Mouse (Mus musculus): ENCODE data around the gene Itpk1. TPM values are rescaled to one million over a fixed set of nuclear protein-coding genes. Genes with fewer than 3 reads are reported as not detected.

Itpk1 gene
- polyA plus RNA-seq, 1 experiment from 2014 or later, result 24.0 TPM

DNA sequence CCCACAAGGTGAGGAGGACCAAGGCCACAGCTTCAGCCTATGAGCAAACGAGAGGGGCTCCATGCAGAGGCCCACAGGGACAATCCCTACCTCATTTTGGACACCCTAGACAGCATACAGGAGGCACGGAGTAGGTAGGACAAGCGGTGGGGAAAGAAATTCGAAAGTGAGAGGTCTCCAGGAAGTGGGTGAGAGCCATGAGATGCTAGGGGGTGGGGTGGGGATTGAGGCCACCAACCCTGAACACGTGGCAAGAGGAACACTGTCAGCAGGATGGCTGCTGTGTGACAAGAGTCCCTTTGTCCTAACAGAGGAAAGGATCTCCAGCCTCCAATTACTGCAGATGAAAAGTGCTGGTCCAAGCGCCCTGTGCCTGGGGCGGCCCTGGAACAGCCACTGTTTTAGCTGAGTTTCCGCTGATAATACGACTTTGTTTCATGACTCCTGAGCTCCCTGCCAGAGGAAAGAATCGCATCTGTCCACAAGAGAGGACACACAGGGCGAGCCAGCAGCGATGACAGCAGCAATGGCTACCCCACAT is 82.4 kb downstream of the Itpk1 start:
- WGBS, result 80% methylated on average over 12 of the region's 12 CpGs
- DNase-seq (no peak), ATAC-seq (ENCODE audit: low FRiP score, low TSS enrichment) (no peak)
- Histone ChIP-seq H3K27me3 (ENCODE audit: control insufficient read depth, insufficient read depth, low read length) (no peaks in the 10 kb centered on the region), H3K9me3 (ENCODE audit: control insufficient read depth, low read length) (no peaks in the 10 kb centered on the region), H3K27ac (replicated peaks; ENCODE audit: low read depth, low read length) (no peak overlapping the region), H3K9ac (replicated peaks; ENCODE audit: low read length) (no peak overlapping the region), H3K4me2 (ENCODE audit: low read length) (no peak overlapping the region), H3K36me3 (ENCODE audit: control insufficient read depth, insufficient read depth, low read length) (no peaks in the 10 kb centered on the region), H3K4me3 (replicated peaks; ENCODE audit: low read depth, low read length) (no peak overlapping the region), H3K4me1 (ENCODE audit: control insufficient read depth, insufficient read depth, low read length) (peaks cover 4% of the 10 kb centered on the region; the same call in 1 of the 2 replicates)

DNA sequence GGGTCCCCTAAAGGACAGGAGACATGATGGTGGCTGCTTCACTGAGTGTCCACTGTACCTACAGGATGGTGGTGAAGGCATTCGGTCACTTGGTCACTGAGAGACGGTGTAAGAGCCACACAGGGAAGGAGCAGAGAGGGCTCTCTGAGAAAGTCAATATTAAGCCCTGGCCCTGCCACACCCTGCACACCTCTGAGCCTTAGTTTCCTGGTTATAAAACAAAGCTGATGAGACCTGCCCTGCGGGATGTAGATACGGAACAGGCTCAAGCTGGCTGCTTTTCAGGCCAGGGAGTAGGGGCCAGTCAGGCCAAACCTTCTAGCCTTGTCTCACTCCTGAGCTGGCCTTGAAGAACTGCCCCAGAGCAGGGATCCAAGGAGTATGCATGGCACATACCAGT is 82.9 kb downstream of the Itpk1 start:
- 97% methylated on average over 4 of the region's 4 CpGs for WGBS
- ATAC-seq (ENCODE audit: low FRiP score, low TSS enrichment), result no peak
- no peak overlapping the region for H3K27ac ChIP-seq (replicated peaks; ENCODE audit: low read depth, low read length)
- H3K4me1 ChIP-seq (ENCODE audit: control insufficient read depth, insufficient read depth, low read length), result peaks cover 4% of the 10 kb centered on the region; the same call in 1 of the 2 replicates
- H3K27me3 ChIP-seq (ENCODE audit: control insufficient read depth, insufficient read depth, low read length), result no peaks in the 10 kb centered on the region
- no peak overlapping the region for H3K4me2 ChIP-seq (ENCODE audit: low read length)
- DNase-seq, result no peak
- H3K9ac ChIP-seq (replicated peaks; ENCODE audit: low read length), result no peak overlapping the region
- no peak overlapping the region for H3K4me3 ChIP-seq (replicated peaks; ENCODE audit: low read depth, low read length)
- no peaks in the 10 kb centered on the region for H3K36me3 ChIP-seq (ENCODE audit: control insufficient read depth, insufficient read depth, low read length)
- H3K9me3 ChIP-seq (ENCODE audit: control insufficient read depth, low read length), result no peaks in the 10 kb centered on the region

DNA sequence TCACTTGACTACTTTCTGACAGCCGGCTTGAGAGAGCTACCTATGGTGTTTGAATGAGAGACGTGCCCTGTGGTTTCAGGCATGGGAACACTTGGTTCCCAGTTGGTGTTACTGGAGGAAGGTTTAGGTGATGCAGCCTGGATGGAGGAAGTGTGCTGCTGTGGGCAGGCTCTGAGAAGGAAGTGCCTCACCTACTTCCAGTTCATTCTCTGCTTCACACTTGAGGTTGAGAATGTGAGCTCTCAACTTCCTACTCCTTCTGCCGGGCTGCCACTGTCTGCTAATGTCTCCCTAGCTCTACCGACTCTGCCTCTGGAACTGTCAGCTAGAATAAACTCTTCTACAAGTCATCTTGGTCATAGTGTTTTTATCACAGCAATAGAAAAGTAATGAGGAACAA is 83.5 kb downstream of the Itpk1 start:
- Histone ChIP-seq H3K9me3 (ENCODE audit: control insufficient read depth, low read length) (no peaks in the 10 kb centered on the region), H3K27ac (replicated peaks; ENCODE audit: low read depth, low read length) (no peak overlapping the region), H3K9ac (replicated peaks; ENCODE audit: low read length) (no peak overlapping the region), H3K4me2 (ENCODE audit: low read length) (no peak overlapping the region), H3K27me3 (ENCODE audit: control insufficient read depth, insufficient read depth, low read length) (no peaks in the 10 kb centered on the region), H3K4me3 (replicated peaks; ENCODE audit: low read depth, low read length) (no peak overlapping the region), H3K4me1 (ENCODE audit: control insufficient read depth, insufficient read depth, low read length) (peaks cover 4% of the 10 kb centered on the region; the same call in 1 of the 2 replicates), H3K36me3 (ENCODE audit: control insufficient read depth, insufficient read depth, low read length) (no peaks in the 10 kb centered on the region)
- WGBS, result 89% methylated on average over 4 of the region's 4 CpGs
- DNase-seq (no peak), ATAC-seq (ENCODE audit: low FRiP score, low TSS enrichment) (no peak)

DNA sequence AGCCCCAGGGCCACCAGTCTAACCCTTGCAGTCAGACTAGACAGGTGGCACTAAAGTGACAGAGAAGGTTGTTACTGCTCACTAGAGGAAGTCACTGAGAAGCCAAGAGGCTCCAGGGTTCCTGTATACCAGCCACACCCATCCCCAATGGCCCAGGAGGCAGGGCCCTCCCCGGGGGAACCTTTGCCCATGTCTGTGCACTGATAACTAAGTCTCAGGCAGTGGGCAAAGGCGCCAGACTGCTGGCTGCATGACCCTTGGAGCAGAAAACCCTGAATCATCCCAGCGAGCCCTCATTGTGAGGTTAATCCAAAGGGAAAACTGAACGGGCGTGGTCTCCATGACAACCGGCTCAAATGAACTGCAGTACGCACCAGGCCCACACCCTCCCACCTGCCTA is 84.8 kb downstream of the Itpk1 start:
- no peaks in the 10 kb centered on the region for H3K9me3 ChIP-seq (ENCODE audit: control insufficient read depth, low read length)
- H3K27me3 ChIP-seq (ENCODE audit: control insufficient read depth, insufficient read depth, low read length), result no peaks in the 10 kb centered on the region
- no peak overlapping the region for H3K4me2 ChIP-seq (ENCODE audit: low read length)
- WGBS, result 31% methylated on average over 7 of the region's 7 CpGs
- peaks cover 4% of the 10 kb centered on the region; the same call in 1 of the 2 replicates for H3K4me1 ChIP-seq (ENCODE audit: control insufficient read depth, insufficient read depth, low read length)
- H3K9ac ChIP-seq (replicated peaks; ENCODE audit: low read length), result no peak overlapping the region
- ATAC-seq (ENCODE audit: low FRiP score, low TSS enrichment) (no peak), DNase-seq (no peak)
- H3K36me3 ChIP-seq (ENCODE audit: control insufficient read depth, insufficient read depth, low read length), result no peaks in the 10 kb centered on the region
- H3K27ac ChIP-seq (replicated peaks; ENCODE audit: low read depth, low read length), result no peak overlapping the region
- no peak overlapping the region for H3K4me3 ChIP-seq (replicated peaks; ENCODE audit: low read depth, low read length)

DNA sequence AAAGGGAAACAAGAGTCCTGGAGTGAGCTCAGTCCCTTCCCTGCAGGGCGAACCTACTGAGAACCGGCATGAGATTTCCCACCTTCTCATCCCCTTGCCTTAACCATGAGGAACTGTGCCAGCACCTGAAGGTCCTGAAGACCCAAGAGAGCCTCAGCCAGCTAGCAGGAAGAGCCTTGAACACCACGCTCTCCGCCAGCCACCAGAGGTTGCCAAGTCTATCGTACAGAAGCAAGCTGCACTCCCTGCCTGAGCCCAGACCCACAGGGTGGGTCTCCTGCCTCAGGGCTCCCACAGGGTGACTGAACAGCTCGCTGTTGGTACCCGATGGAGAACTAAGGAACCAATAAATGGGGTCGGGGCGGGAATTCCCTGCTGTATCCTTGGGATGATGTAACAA is 86.6 kb downstream of the Itpk1 start:
- no peaks in the 10 kb centered on the region for H3K36me3 ChIP-seq (ENCODE audit: control insufficient read depth, insufficient read depth, low read length)
- no peak overlapping the region for H3K9ac ChIP-seq (replicated peaks; ENCODE audit: low read length)
- H3K4me2 ChIP-seq (ENCODE audit: low read length), result no peak overlapping the region
- H3K9me3 ChIP-seq (ENCODE audit: control insufficient read depth, low read length), result no peaks in the 10 kb centered on the region
- ATAC-seq (ENCODE audit: low FRiP score, low TSS enrichment) (no peak), DNase-seq (no peak)
- 69% methylated on average over 9 of the region's 9 CpGs for WGBS
- no peak overlapping the region for H3K27ac ChIP-seq (replicated peaks; ENCODE audit: low read depth, low read length)
- peaks cover 4% of the 10 kb centered on the region; the same call in 1 of the 2 replicates for H3K4me1 ChIP-seq (ENCODE audit: control insufficient read depth, insufficient read depth, low read length)
- H3K27me3 ChIP-seq (ENCODE audit: control insufficient read depth, insufficient read depth, low read length), result no peaks in the 10 kb centered on the region
- no peak overlapping the region for H3K4me3 ChIP-seq (replicated peaks; ENCODE audit: low read depth, low read length)

DNA sequence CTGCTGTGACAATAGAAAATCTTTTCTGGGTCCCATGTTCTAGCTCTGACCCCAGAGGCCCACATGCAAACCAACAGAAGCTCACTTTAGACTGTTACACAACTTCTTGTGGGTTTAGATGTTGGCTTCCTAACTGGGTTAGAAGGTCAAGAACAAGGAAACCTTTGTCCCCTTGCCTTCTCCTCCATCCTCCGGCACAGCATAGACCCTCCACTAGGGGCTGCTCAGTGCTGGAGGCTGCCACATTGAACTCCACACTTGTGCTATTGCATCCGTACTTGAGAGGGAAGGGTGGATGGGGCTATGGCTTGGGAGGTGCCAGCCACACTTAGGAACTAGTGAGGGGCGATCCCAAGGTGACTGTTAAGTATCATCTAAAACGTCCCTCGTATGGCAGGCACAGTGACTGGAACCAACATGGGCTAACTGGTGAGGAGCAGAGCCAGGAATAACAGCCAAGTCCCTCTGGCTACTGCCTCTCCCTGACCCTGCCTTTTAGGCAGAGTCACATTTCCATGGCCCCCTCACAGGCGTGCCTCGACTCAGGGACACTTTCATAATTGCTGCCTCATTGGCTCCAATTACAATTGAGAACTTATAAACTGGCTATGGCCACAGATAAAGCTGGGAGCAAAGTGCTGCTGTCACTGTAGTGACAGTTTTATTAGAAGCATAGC is 87.7 kb downstream of the Itpk1 start:
- Histone ChIP-seq H3K4me3 (replicated peaks; ENCODE audit: low read depth, low read length) (no peak overlapping the region), H3K9ac (replicated peaks; ENCODE audit: low read length) (no peak overlapping the region), H3K27me3 (ENCODE audit: control insufficient read depth, insufficient read depth, low read length) (no peaks in the 10 kb centered on the region), H3K36me3 (ENCODE audit: control insufficient read depth, insufficient read depth, low read length) (no peaks in the 10 kb centered on the region), H3K9me3 (ENCODE audit: control insufficient read depth, low read length) (no peaks in the 10 kb centered on the region), H3K4me1 (ENCODE audit: control insufficient read depth, insufficient read depth, low read length) (peaks cover 10% of the 10 kb centered on the region), H3K27ac (replicated peaks; ENCODE audit: low read depth, low read length) (no peak overlapping the region), H3K4me2 (ENCODE audit: low read length) (no peak overlapping the region)
- no peak for DNase-seq
- ATAC-seq (ENCODE audit: low FRiP score, low TSS enrichment), result no peak
- WGBS, result 67% methylated on average over 7 of the region's 7 CpGs

DNA sequence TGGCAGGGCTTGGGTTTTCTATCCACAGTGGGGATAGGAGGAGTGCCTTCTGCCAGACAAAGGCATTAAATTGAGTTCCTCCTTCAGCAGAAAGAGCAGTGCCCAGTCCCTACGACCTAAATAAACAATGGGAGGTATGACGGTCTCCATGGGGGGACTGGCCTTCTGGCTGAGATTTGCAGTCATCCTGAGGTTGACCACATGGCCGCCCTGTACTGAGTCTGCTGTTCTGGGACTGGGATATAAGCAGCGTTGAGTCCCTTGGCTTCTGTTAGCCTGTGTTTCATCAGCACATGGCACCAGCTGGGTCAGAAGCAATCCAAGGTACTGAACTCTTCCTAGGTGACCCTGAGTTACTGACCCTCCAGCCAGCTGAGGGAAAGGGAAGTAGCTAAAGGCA is 88.5 kb downstream of the Itpk1 start:
- DNase-seq (no peak), ATAC-seq (ENCODE audit: low FRiP score, low TSS enrichment) (no peak)
- Histone ChIP-seq H3K9ac (replicated peaks; ENCODE audit: low read length) (no peak overlapping the region), H3K4me2 (ENCODE audit: low read length) (no peak overlapping the region), H3K9me3 (ENCODE audit: control insufficient read depth, low read length) (no peaks in the 10 kb centered on the region), H3K27me3 (ENCODE audit: control insufficient read depth, insufficient read depth, low read length) (no peaks in the 10 kb centered on the region), H3K4me3 (replicated peaks; ENCODE audit: low read depth, low read length) (no peak overlapping the region), H3K27ac (replicated peaks; ENCODE audit: low read depth, low read length) (no peak overlapping the region), H3K4me1 (ENCODE audit: control insufficient read depth, insufficient read depth, low read length) (peaks cover 10% of the 10 kb centered on the region), H3K36me3 (ENCODE audit: control insufficient read depth, insufficient read depth, low read length) (no peaks in the 10 kb centered on the region)
- 67% methylated on average over 4 of the region's 4 CpGs for WGBS

DNA sequence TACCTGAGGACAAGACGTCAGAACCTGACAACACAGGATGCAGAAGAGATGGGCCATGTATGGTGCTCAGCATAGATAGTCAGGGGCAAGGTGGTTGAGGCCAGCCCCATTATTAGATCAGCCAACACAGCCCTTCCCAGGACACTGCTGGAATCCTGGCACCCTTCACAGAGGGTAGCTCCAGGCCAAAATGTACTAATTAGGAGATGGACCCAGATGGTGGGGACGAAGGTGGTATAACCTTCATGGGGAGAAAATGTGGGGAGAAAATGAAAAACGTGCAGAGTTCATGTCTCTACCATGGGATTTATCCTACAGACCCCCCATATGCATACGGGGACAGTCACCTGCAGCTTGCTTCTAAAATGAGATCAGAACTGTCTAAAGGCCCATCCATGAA is 91.3 kb downstream of the Itpk1 start:
- DNase-seq, result no peak
- WGBS, result 86% methylated on average over 4 of the region's 4 CpGs

DNA sequence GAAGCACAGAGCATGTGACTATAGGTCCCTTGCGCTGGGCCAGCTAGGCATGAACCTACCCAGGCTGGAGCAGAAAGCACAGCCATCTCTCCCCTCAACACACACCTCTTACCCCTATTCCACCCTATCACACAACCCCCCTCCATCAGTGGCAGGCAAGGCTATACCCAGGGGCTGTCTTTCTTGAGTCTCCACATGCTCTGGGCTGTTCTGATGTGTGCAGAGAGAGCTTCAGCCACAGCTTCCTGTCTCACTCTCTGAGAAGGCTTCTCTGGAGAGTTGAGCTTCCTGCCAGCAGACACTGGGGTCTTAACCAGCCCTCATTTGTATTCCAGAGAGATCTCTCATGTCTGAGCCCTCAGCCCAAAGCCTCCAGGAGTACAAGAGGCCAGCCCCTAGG is 92.3 kb downstream of the Itpk1 start:
- H3K4me2 ChIP-seq (ENCODE audit: low read length), result no peak overlapping the region
- H3K27me3 ChIP-seq (ENCODE audit: control insufficient read depth, insufficient read depth, low read length), result no peaks in the 10 kb centered on the region
- no peak overlapping the region for H3K9ac ChIP-seq (replicated peaks; ENCODE audit: low read length)
- no peaks in the 10 kb centered on the region for H3K9me3 ChIP-seq (ENCODE audit: control insufficient read depth, low read length)
- H3K27ac ChIP-seq (replicated peaks; ENCODE audit: low read depth, low read length), result 0 out of 2 replicates have a peak overlapping the region, but pooled peaks have one; percentile 20
- 95% methylated on average over 1 of the region's 1 CpGs for WGBS
- H3K4me1 ChIP-seq (ENCODE audit: control insufficient read depth, insufficient read depth, low read length), result peaks cover 6% of the 10 kb centered on the region
- no peaks in the 10 kb centered on the region for H3K36me3 ChIP-seq (ENCODE audit: control insufficient read depth, insufficient read depth, low read length)
- ATAC-seq (ENCODE audit: low FRiP score, low TSS enrichment) (no peak), DNase-seq (no peak)
- no peak overlapping the region for H3K4me3 ChIP-seq (replicated peaks; ENCODE audit: low read depth, low read length)

More for the DNA sequence above, 91.3 kb downstream of the Itpk1 start:
- no peak for ATAC-seq (ENCODE audit: low FRiP score, low TSS enrichment)
- Histone ChIP-seq H3K36me3 (ENCODE audit: control insufficient read depth, insufficient read depth, low read length) (no peaks in the 10 kb centered on the region), H3K27me3 (ENCODE audit: control insufficient read depth, insufficient read depth, low read length) (no peaks in the 10 kb centered on the region), H3K9ac (replicated peaks; ENCODE audit: low read length) (no peak overlapping the region), H3K9me3 (ENCODE audit: control insufficient read depth, low read length) (no peaks in the 10 kb centered on the region), H3K27ac (replicated peaks; ENCODE audit: low read depth, low read length) (no peak overlapping the region), H3K4me1 (ENCODE audit: control insufficient read depth, insufficient read depth, low read length) (peaks cover 6% of the 10 kb centered on the region), H3K4me3 (replicated peaks; ENCODE audit: low read depth, low read length) (no peak overlapping the region), H3K4me2 (ENCODE audit: low read length) (no peak overlapping the region)
